Mouse (Mus musculus) brain, adult 2 months (tissue): ENCODE measurements around the gene Nhsl2.
A peak's percentile ranks its signal among the peaks of the same experiment; 100 is the strongest.

Experiments
- DNase-seq: peaks from one replicate; pipeline ENCODE4 v3.0.0; 2011; ENCODE audit warnings: low read depth, low spot score

Gene Nhsl2

GRCm38 (mm10) chrX:101901806-101902490, 52.8 kb downstream of the Nhsl2 start:
- DNase-seq, result peak; percentile 87

- no peak for DNase-seq
Observed at GRCm38 (mm10) chrX:101902597-101902996, 53.4 kb downstream of the Nhsl2 start.

GRCm38 (mm10) chrX:101907301-101907700, 58.1 kb downstream of the Nhsl2 start:
- DNase-seq, result no peak

- no peak for DNase-seq
Observed at GRCm38 (mm10) chrX:101929131-101929530, 79.9 kb downstream of the Nhsl2 start.

GRCm38 (mm10) chrX:101930301-101930700, 81.1 kb downstream of the Nhsl2 start:
- peak; percentile 52 for DNase-seq

- DNase-seq, result no peak
Observed at GRCm38 (mm10) chrX:101931016-101931415, 81.8 kb downstream of the Nhsl2 start.

GRCm38 (mm10) chrX:101932244-101932643, 83.1 kb downstream of the Nhsl2 start:
- DNase-seq, result peak; percentile 87

GRCm38 (mm10) chrX:101933346-101933745, 84.2 kb downstream of the Nhsl2 start:
- peak; percentile 67 for DNase-seq

GRCm38 (mm10) chrX:101935291-101935840, 86.2 kb downstream of the Nhsl2 start:
- DNase-seq, result peak; percentile 68

GRCm38 (mm10) chrX:101939486-101939885, 90.3 kb downstream of the Nhsl2 start:
- peak; percentile 67 for DNase-seq

- DNase-seq, result peak; percentile 96
Observed at GRCm38 (mm10) chrX:101942461-101942896, 93.3 kb downstream of the Nhsl2 start.

- no peak for DNase-seq
Observed at GRCm38 (mm10) chrX:101943743-101944142, 94.6 kb downstream of the Nhsl2 start.

- DNase-seq, result no peak
Observed at GRCm38 (mm10) chrX:101944761-101945330, 95.7 kb downstream of the Nhsl2 start.

GRCm38 (mm10) chrX:101952436-101952835, 103.3 kb downstream of the Nhsl2 start:
- DNase-seq, result no peak

GRCm38 (mm10) chrX:101953256-101953655, 104.1 kb downstream of the Nhsl2 start:
- no peak for DNase-seq

GRCm38 (mm10) chrX:101953787-101954491, 104.8 kb downstream of the Nhsl2 start:
- peak; percentile 95 for DNase-seq

GRCm38 (mm10) chrX:101954492-101954851, 105.3 kb downstream of the Nhsl2 start:
- no peak for DNase-seq

GRCm38 (mm10) chrX:101961848-101962247, 112.7 kb downstream of the Nhsl2 start:
- peak; percentile 52 for DNase-seq

- peak; percentile 69 for DNase-seq
Observed at GRCm38 (mm10) chrX:101963711-101964110, 114.5 kb downstream of the Nhsl2 start.

- DNase-seq, result no peak
Observed at GRCm38 (mm10) chrX:101973028-101973427, 123.8 kb downstream of the Nhsl2 start.

- no peak for DNase-seq
Observed at GRCm38 (mm10) chrX:101976931-101977330, 127.7 kb downstream of the Nhsl2 start.

GRCm38 (mm10) chrX:101978861-101979260, 129.7 kb downstream of the Nhsl2 start:
- peak; percentile 44 for DNase-seq
